Mouse (Mus musculus) heart, postnatal 14 days (tissue): Measurements from ENCODE around the gene Actl10. TPM values are rescaled to one million over a fixed set of nuclear protein-coding genes. Genes with fewer than 3 reads are reported as not detected.

ENCODE experiments used
- DNase-seq, 2 experiments: peaks; one replicate each; pipeline ENCODE4 v3.0.0; 2021 to 2022
- intact Hi-C: fragments of 180-260 bp; cut with DNase I; formaldehyde crosslinking; loops from one replicate; pipeline ENCODE4 v1.15.1; 2025
- long read RNA-seq, 2 experiments: library from polyadenylated mRNA; stranded (forward); transcript quantifications; one replicate each; pipeline ENCODE4 v2.0.0; 2021
- total RNA-seq, 2 experiments: library from RNA; stranded (reverse); gene quantifications; 2 replicates each; pipeline ENCODE4 v1.2.3; 2021

Gene Actl10
- not detected for total RNA-seq
- long read RNA-seq, experiment 1, result 0 reads
- long read RNA-seq, experiment 2, result 0 reads

GRCm38 (mm10) chr2:154551476-154551875 lies at the start of gene Actl10:
Gene Actl10 (plus strand): TSS chr2:154551776.
- DNase-seq, result no peak
- intact Hi-C loops, result no loop called here

GRCm38 (mm10) chr2:154507076-154507475 lies 44.5 kb upstream of the Actl10 start:
- intact Hi-C loops, result no loop called here
- no peak for DNase-seq

GRCm38 (mm10) chr2:154507566-154508283 lies 43.9 kb upstream of the Actl10 start:
- peak; percentile 3 to 8 for DNase-seq
- intact Hi-C loops, result no loop called here

- no peak for DNase-seq
- intact Hi-C loops, result no loop called here
These were observed 43.1 kb upstream of the Actl10 start for GRCm38 (mm10) chr2:154508450-154508849.

- intact Hi-C loops, result no loop called here
- no peak for DNase-seq
These were observed 41.4 kb upstream of the Actl10 start for GRCm38 (mm10) chr2:154510141-154510540.

- DNase-seq, result no peak
- intact Hi-C loops, result no loop called here
These were observed 34.6 kb upstream of the Actl10 start for GRCm38 (mm10) chr2:154516944-154517343.

- no peak for DNase-seq
- intact Hi-C loops, result no loop called here
These were observed 34.2 kb upstream of the Actl10 start for GRCm38 (mm10) chr2:154517424-154517823.

GRCm38 (mm10) chr2:154521449-154521848 lies 30.1 kb upstream of the Actl10 start:
- no peak for DNase-seq
- intact Hi-C loops, result no loop called here

GRCm38 (mm10) chr2:154522334-154522733 lies 29.2 kb upstream of the Actl10 start:
- intact Hi-C loops, result no loop called here
- DNase-seq, result no peak

GRCm38 (mm10) chr2:154525285-154525684 lies 26.3 kb upstream of the Actl10 start:
- DNase-seq, result no peak
- intact Hi-C loops, result no loop called here

GRCm38 (mm10) chr2:154526531-154526930 lies 25.0 kb upstream of the Actl10 start:
- intact Hi-C loops, result no loop called here
- no peak for DNase-seq

GRCm38 (mm10) chr2:154532888-154533287 lies 18.7 kb upstream of the Actl10 start:
- DNase-seq, result no peak
- intact Hi-C loops, result no loop called here

- DNase-seq, result peak in 1 of 2 experiments; percentile 18
- intact Hi-C loops, result no loop called here
These were observed 16.8 kb upstream of the Actl10 start for GRCm38 (mm10) chr2:154534704-154535270.

GRCm38 (mm10) chr2:154538310-154538709 lies 13.3 kb upstream of the Actl10 start:
- peak in 1 of 2 experiments; percentile 44 for DNase-seq
- intact Hi-C loops, result loop anchor here (2.0 kb wide), 1 partner anchor 122 kb away; no protein-coding TSS in a partner anchor

- intact Hi-C loops, result loop anchor here (2.0 kb wide), 1 partner anchor 122 kb away; no protein-coding TSS in a partner anchor
- DNase-seq, result no peak
These were observed 12.9 kb upstream of the Actl10 start for GRCm38 (mm10) chr2:154538710-154539109.

GRCm38 (mm10) chr2:154539720-154540119 lies 11.9 kb upstream of the Actl10 start:
- intact Hi-C loops, result loop anchor here (2.0 kb wide), 1 partner anchor 123 kb away; no protein-coding TSS in a partner anchor
- DNase-seq, result peak; percentile 34 to 61

- DNase-seq, result no peak
- intact Hi-C loops, result no loop called here
These were observed 9.9 kb upstream of the Actl10 start for GRCm38 (mm10) chr2:154541630-154542029.

- DNase-seq, result peak; percentile 65 to 79
- intact Hi-C loops, result no loop called here
These were observed 7.8 kb upstream of the Actl10 start for GRCm38 (mm10) chr2:154543567-154544347.

GRCm38 (mm10) chr2:154546711-154547110 lies 4.9 kb upstream of the Actl10 start, which contains the start of gene 1700003F12Rik:
Gene 1700003F12Rik (plus strand): TSS chr2:154547085.
- intact Hi-C loops, result no loop called here
- DNase-seq, result no peak

GRCm38 (mm10) chr2:154548688-154549087 lies 2.9 kb upstream of the Actl10 start:
- DNase-seq, result peak; percentile 31 to 53

More at GRCm38 (mm10) chr2:154548688-154549087, 2.9 kb upstream of the Actl10 start:
- intact Hi-C loops, result no loop called here
